Mouse (Mus musculus): Measurements from ENCODE around the gene Galnt6. TPM values are rescaled to one million over a fixed set of nuclear protein-coding genes. Genes with fewer than 3 reads are reported as not detected.

The Galnt6 gene
- total and polyA plus RNA-seq, 2 experiments from 2014 or later, result 0.34 to 0.37 TPM

- Histone ChIP-seq H3K36me3 (ENCODE audit: insufficient read depth, low read length) (no peaks in the 10 kb centered on the region), H3K4me2 (ENCODE audit: low read depth, low read length) (no peak overlapping the region), H3K9me3 (ENCODE audit: low read length) (no peaks in the 10 kb centered on the region), H3K27me3 (ENCODE audit: insufficient read depth, low read length) (0 out of 2 replicates have a peak, but pooled peaks cover 2% of the 10 kb centered on the region), H3K4me1 (ENCODE audit: insufficient read depth, low read length) (no peaks in the 10 kb centered on the region), H3K27ac (no peak overlapping the region), H3K9ac (replicated peaks; ENCODE audit: low read length) (no peak overlapping the region), H3K4me3 (ENCODE audit: low read length) (no peak overlapping the region)
- ATAC-seq, result no peak
- 87% methylated on average over 5 of the region's 5 CpGs for WGBS
- no peak for TF ChIP-seq CTCF (IDR thresholded peaks at IDR 0.05; ENCODE audit: low read depth)
- no peak for DNase-seq (ENCODE audit: low spot score)
These were observed 61.2 kb downstream of the Galnt6 start for GRCm38 (mm10) chr15:100667871-100668545.

- no peak for ATAC-seq
- WGBS, result 65% methylated on average over 6 of the region's 6 CpGs
- no peak overlapping the region for H3K4me3 ChIP-seq (ENCODE audit: low read length)
- H3K36me3 ChIP-seq (ENCODE audit: insufficient read depth, low read length), result no peaks in the 10 kb centered on the region
- no peak overlapping the region for H3K9ac ChIP-seq (replicated peaks; ENCODE audit: low read length)
- no peak for TF ChIP-seq CTCF (IDR thresholded peaks at IDR 0.05; ENCODE audit: low read depth)
- H3K27ac ChIP-seq, result no peak overlapping the region
- H3K4me1 ChIP-seq (ENCODE audit: insufficient read depth, low read length), result no peaks in the 10 kb centered on the region
- 0 out of 2 replicates have a peak, but pooled peaks cover 2% of the 10 kb centered on the region for H3K27me3 ChIP-seq (ENCODE audit: insufficient read depth, low read length)
- DNase-seq (ENCODE audit: low spot score), result no peak
- no peak overlapping the region for H3K4me2 ChIP-seq (ENCODE audit: low read depth, low read length)
- H3K9me3 ChIP-seq (ENCODE audit: low read length), result no peaks in the 10 kb centered on the region
These were observed 61.8 kb downstream of the Galnt6 start for GRCm38 (mm10) chr15:100667420-100667819.

GRCm38 (mm10) chr15:100666851-100667250, 62.3 kb downstream of the Galnt6 start:
- Histone ChIP-seq H3K36me3 (ENCODE audit: insufficient read depth, low read length) (no peaks in the 10 kb centered on the region), H3K27me3 (ENCODE audit: insufficient read depth, low read length) (0 out of 2 replicates have a peak, but pooled peaks cover 2% of the 10 kb centered on the region), H3K4me3 (ENCODE audit: low read length) (no peak overlapping the region), H3K9me3 (ENCODE audit: low read length) (no peaks in the 10 kb centered on the region), H3K9ac (replicated peaks; ENCODE audit: low read length) (no peak overlapping the region), H3K4me1 (ENCODE audit: insufficient read depth, low read length) (no peaks in the 10 kb centered on the region), H3K4me2 (ENCODE audit: low read depth, low read length) (no peak overlapping the region), H3K27ac (no peak overlapping the region)
- no peak for TF ChIP-seq CTCF (IDR thresholded peaks at IDR 0.05; ENCODE audit: low read depth)
- 35% methylated on average over 12 of the region's 12 CpGs for WGBS
- DNase-seq (ENCODE audit: low spot score), result no peak
- ATAC-seq, result no peak

DNA sequence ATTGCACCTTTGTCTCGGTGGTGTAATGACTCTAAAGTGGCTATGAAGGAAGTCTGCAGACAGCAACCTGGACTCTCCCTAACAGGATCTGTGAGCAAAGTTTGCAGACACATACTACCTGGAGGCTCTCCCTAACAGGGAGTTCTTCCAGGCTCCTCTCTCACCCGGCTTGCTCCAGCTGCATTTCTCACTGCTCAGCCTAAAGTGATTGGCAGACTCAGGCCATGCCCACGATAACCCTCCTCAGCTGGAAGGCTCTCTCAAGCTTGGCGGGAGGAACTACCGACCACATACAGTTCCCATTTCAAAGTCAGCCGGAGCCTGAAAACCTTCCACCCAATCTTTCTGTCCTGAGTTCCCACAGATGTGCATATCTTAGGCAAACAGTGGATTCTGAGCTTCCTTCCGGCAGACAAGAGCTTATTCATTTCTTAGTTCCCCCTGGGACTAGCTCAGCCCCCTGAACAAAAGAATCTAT, 62.9 kb downstream of the Galnt6 start:
- no peak overlapping the region for H3K4me3 ChIP-seq (ENCODE audit: low read length)
- no peaks in the 10 kb centered on the region for H3K36me3 ChIP-seq (ENCODE audit: insufficient read depth, low read length)
- no peak for ATAC-seq
- H3K4me2 ChIP-seq (ENCODE audit: low read depth, low read length), result no peak overlapping the region
- TF ChIP-seq CTCF (IDR thresholded peaks at IDR 0.05; ENCODE audit: low read depth), result no peak
- H3K9me3 ChIP-seq (ENCODE audit: low read length), result no peaks in the 10 kb centered on the region
- 7% methylated on average over 7 of the region's 7 CpGs for WGBS
- H3K27me3 ChIP-seq (ENCODE audit: insufficient read depth, low read length), result 0 out of 2 replicates have a peak, but pooled peaks cover 2% of the 10 kb centered on the region
- no peak overlapping the region for H3K27ac ChIP-seq
- H3K4me1 ChIP-seq (ENCODE audit: insufficient read depth, low read length), result no peaks in the 10 kb centered on the region
- H3K9ac ChIP-seq (replicated peaks; ENCODE audit: low read length), result no peak overlapping the region
- no peak for DNase-seq (ENCODE audit: low spot score)

GRCm38 (mm10) chr15:100665411-100666218, 63.6 kb downstream of the Galnt6 start:
- peak; percentile 48 for DNase-seq (ENCODE audit: low spot score)
- 45% methylated on average over 9 of the region's 9 CpGs for WGBS

DNA sequence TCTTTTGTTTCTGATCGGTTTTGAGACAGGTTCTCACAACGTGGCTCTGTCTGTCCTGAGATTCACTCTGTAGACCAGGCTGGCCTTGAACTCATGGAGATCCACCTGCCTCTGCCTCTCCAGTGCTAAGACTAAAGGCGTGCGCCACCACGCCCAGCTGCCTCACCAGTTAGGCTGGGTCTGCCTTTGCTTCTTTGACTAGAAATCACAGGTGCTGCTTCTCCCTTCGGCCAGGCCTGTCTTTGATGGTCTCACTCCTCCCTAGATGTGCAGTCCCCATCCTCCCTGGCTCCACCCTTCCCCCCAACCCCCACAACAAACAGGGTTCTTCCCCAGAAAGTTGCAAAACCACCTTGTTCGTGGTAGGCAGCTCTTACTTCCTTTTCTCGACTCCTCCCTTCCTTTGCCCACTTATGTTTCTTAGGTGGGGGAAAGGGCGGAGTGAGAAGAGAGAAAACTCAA, 64.3 kb downstream of the Galnt6 start:
- TF ChIP-seq CTCF (IDR thresholded peaks at IDR 0.05; ENCODE audit: low read depth), result no peak
- 0 out of 2 replicates have a peak, but pooled peaks cover 2% of the 10 kb centered on the region for H3K27me3 ChIP-seq (ENCODE audit: insufficient read depth, low read length)
- H3K9me3 ChIP-seq (ENCODE audit: low read length), result no peaks in the 10 kb centered on the region
- no peak overlapping the region for H3K9ac ChIP-seq (replicated peaks; ENCODE audit: low read length)
- no peak overlapping the region for H3K4me3 ChIP-seq (ENCODE audit: low read length)
- no peak overlapping the region for H3K27ac ChIP-seq
- no peaks in the 10 kb centered on the region for H3K4me1 ChIP-seq (ENCODE audit: insufficient read depth, low read length)
- 80% methylated on average over 9 of the region's 9 CpGs for WGBS
- H3K36me3 ChIP-seq (ENCODE audit: insufficient read depth, low read length), result no peaks in the 10 kb centered on the region
- no peak for ATAC-seq
- H3K4me2 ChIP-seq (ENCODE audit: low read depth, low read length), result no peak overlapping the region
- no peak for DNase-seq (ENCODE audit: low spot score)

More at GRCm38 (mm10) chr15:100665411-100666218, 63.6 kb downstream of the Galnt6 start:
- no peaks in the 10 kb centered on the region for H3K36me3 ChIP-seq (ENCODE audit: insufficient read depth, low read length)
- H3K4me2 ChIP-seq (ENCODE audit: low read depth, low read length), result no peak overlapping the region
- H3K9me3 ChIP-seq (ENCODE audit: low read length), result no peaks in the 10 kb centered on the region
- TF ChIP-seq CTCF (IDR thresholded peaks at IDR 0.05; ENCODE audit: low read depth), result no peak
- no peak overlapping the region for H3K27ac ChIP-seq
- 0 out of 2 replicates have a peak, but pooled peaks cover 2% of the 10 kb centered on the region for H3K27me3 ChIP-seq (ENCODE audit: insufficient read depth, low read length)
- H3K9ac ChIP-seq (replicated peaks; ENCODE audit: low read length), result no peak overlapping the region
- H3K4me3 ChIP-seq (ENCODE audit: low read length), result no peak overlapping the region
- no peaks in the 10 kb centered on the region for H3K4me1 ChIP-seq (ENCODE audit: insufficient read depth, low read length)
- ATAC-seq, result no peak

Data from hindbrain, postnatal 0 days (tissue).